Mouse (Mus musculus) Muller cell, postnatal 12 days (primary cell): ENCODE measurements around the gene Slc35d3.

ENCODE experiments used
- DNase-seq: peaks from one replicate; pipeline ENCODE4 v3.0.0-alpha.2; 2015; ENCODE audit errors: inconsistent ontology term

Gene Slc35d3

DNA sequence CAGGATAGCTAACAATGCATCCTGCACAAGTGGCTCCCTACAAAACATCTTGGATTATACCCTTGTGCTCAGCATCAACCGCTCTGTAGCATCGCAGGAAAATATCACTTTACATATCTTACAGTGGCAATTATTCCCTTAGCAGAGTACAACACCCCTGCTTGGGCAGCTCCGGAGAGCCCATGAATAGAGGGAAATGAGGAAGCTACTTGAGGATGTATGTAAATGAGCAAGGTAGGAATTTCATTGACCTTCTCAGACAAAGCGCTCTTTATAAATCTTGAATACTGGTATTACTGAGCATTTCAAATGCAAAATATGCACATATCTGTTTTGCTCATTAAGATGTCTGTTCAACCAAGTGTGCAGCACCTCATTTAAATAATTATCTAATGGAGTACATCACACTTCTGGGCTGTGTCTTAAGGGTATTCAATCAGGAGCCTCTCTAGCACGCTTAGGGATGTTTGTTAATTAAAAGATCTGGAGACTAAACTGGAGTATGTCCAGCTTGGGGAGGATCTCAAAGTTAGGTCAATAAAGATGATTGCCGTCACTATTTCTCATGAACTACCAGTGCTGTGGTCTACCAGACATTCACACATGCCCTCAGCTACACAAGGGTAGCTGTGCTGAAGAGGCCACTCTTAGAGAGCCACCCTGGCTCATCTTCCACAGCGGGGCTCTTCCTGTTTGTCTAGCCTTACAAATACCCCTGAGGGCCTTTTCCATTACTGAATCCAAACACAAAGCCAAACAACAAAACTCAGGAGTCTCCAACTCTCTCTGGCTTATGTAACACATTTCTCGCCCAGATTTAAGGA is 15.2 kb downstream of the Slc35d3 start:
- DNase-seq, result no peak

- no peak for DNase-seq
These were observed 17.0 kb downstream of the Slc35d3 start for GRCm38 (mm10) chr10:19834222-19834621.

- DNase-seq, result no peak
These were observed 20.0 kb downstream of the Slc35d3 start for GRCm38 (mm10) chr10:19831072-19831849.

- no peak for DNase-seq
These were observed 30.3 kb downstream of the Slc35d3 start for GRCm38 (mm10) chr10:19820986-19821385.

DNA sequence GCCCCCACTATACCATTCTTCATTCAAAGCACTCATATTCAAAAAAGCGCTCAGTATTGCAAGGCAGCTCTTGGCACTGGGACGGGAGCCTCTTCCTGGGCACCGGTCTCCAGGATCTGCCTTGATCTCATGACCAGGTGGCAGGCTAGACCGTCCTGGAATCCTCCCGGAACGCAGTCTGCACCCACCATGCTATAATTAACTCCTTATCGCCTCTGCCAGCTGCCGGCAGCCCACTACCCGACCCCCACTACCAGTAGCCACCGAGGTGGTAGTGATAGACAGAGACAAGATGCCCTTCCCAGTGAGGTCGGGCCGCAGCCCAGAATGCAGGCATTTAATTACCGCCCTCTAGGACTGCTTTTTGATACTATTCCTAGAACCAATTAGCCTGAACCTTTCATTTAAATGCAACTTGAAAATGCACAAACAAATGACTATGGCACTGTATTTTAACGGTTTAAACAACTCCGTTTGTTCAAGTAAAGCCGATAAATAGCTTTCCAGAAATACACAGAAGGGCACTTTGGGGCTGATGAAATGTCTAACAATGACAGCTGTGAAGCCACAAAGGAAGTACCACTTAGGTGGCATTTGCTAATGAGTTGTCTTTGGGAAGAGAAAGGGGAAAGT is 32.4 kb downstream of the Slc35d3 start:
- DNase-seq, result no peak

DNA sequence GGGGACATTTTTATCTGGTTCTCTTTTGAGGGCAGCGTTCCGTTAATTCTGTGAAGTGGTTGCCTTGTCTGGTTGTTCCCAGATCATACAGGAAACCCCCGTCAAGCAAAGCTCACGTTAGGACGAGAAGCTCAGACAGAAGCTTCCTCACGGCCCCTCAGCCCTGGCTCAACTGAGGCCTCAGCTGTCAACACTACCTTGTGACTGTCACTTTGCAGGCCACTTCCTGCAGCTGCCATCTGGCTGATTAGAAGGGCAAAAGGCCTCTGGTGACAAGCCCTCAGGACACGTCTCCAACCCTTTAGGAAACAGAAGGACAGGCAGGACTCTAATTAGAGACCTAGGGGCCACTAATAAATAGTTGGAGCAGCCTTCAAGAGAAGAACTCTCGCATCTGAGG is 35.9 kb downstream of the Slc35d3 start:
- no peak for DNase-seq

- DNase-seq, result no peak
These were observed 39.7 kb downstream of the Slc35d3 start for GRCm38 (mm10) chr10:19811436-19812172.

GRCm38 (mm10) chr10:19804763-19805162 is 46.5 kb downstream of the Slc35d3 start:
- DNase-seq, result no peak

GRCm38 (mm10) chr10:19802958-19803357 is 48.3 kb downstream of the Slc35d3 start:
- no peak for DNase-seq
